Mouse (Mus musculus): ENCODE measurements at regions not wholly inside any gene's neighbourhood (a gene's known extent, or its start where the extent isn't known, plus 50 kb on each side); places are given as distances from the start of the nearest gene placed in this dataset.
"Not testable (repeated sequence)": the region's sequence is repeated elsewhere in the genome, so short reads cannot be mapped to it uniquely, and the experiment has no call there.

DNA sequence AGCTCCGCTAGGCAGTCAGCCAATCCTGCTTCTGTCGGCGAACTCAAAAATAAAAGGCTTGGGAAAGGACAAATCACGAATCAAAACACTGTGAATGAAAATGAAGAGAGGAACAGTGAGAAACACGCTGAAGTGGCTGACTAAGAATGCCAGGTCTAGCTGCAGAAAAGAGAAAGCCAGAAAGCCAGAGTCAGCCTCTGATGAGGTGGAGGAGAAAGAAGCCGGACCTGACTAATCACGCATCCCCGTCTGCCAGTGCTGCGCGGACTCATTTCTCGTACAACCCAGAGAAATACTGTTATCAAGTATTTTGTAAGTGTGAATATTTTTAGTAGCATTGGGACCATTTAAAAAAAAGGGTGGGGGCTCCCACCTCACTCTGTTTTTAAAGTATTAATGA, 201.6 kb downstream of the Wdr20rt start:
- Histone ChIP-seq H3K4me2 (no peak overlapping the region), H3K4me3 (replicated peaks) (no peak overlapping the region), H3K4me1 (no peaks in the 10 kb centered on the region), H3K36me3 (replicated peaks) (no peaks in the 10 kb centered on the region), H3K27me3 (no peaks in the 10 kb centered on the region), H3K27ac (no peak overlapping the region), H3K9me3 (no peaks in the 10 kb centered on the region), H3K9ac (no peak overlapping the region)
- ATAC-seq (ENCODE audit: low FRiP score): no peak
- WGBS: 82% methylated on average over 11 of the region's 11 CpGs

- Histone ChIP-seq H3K4me1 (no peaks in the 10 kb centered on the region), H3K9me3 (no peaks in the 10 kb centered on the region), H3K9ac (no peak overlapping the region), H3K27me3 (no peaks in the 10 kb centered on the region), H3K4me2 (peak overlapping the region; percentile 27; the same call in 1 of the 2 replicates), H3K4me3 (replicated peaks) (no peak overlapping the region), H3K36me3 (replicated peaks) (no peaks in the 10 kb centered on the region), H3K27ac (no peak overlapping the region)
- 52% methylated on average over 23 of the region's 23 CpGs for WGBS
- ATAC-seq (ENCODE audit: low FRiP score): peak; percentile 23; the same call in 1 of the 2 replicates
Measured at GRCm38 (mm10) chr12:65428214-65428981, 203.1 kb downstream of the Wdr20rt start.

- Histone ChIP-seq H3K27ac (no peak overlapping the region), H3K9ac (no peak overlapping the region), H3K9me3 (no peaks in the 10 kb centered on the region), H3K4me3 (replicated peaks) (no peak overlapping the region), H3K4me2 (no peak overlapping the region), H3K4me1 (no peaks in the 10 kb centered on the region), H3K36me3 (replicated peaks) (no peaks in the 10 kb centered on the region), H3K27me3 (no peaks in the 10 kb centered on the region)
- 82% methylated on average over 4 of the region's 4 CpGs for WGBS
- no peak for ATAC-seq (ENCODE audit: low FRiP score)
Measured at GRCm38 (mm10) chr12:65450845-65451244, 225.5 kb downstream of the Wdr20rt start.

DNA sequence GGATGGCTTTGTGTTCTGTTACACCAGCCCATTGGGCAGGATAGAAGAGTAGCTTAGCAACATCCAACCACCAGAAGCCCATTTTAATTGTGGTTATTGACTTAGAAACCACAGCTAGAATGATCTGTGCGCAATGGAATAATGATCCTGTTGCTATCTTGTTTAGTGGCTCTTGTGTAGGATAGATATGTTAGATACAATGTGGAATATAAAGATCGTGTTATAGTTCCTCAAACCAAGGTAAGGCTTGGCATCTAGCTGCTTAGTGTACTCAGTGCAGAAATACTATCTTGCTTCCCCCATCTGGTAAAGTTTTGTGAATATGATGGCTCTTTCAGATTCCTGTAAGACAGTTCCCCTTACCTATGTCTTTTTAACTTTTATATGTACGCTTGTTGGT, 230.4 kb downstream of the Wdr20rt start:
- no peaks in the 10 kb centered on the region for H3K9me3 ChIP-seq
- H3K4me1 ChIP-seq: no peaks in the 10 kb centered on the region
- no peaks in the 10 kb centered on the region for H3K27me3 ChIP-seq
- ATAC-seq (ENCODE audit: low FRiP score): no peak
- WGBS: 94% methylated on average over 3 of the region's 3 CpGs
- no peak overlapping the region for H3K27ac ChIP-seq
- no peak overlapping the region for H3K4me3 ChIP-seq (replicated peaks)
- H3K9ac ChIP-seq: no peak overlapping the region
- no peaks in the 10 kb centered on the region for H3K36me3 ChIP-seq (replicated peaks)
- H3K4me2 ChIP-seq: no peak overlapping the region

DNA sequence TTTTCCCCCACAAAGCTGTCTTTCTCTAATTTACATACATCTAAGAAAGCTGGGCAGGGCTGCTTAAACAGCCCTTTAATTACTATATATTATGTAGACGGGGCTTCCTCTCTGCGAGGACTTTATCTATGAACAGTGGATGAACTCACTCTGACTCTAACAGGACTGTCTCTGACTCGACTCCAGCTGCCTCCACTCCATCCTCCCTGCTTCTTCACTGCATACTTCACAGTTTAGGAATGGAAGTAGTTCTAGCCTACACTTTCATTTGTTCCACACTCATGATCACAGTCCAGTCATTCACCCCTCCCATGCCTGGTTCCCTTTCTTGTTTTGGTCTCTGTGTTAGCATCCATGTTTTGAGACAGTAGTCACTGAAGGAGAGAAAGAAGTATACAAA, 231.6 kb downstream of the Wdr20rt start:
- ATAC-seq (ENCODE audit: low FRiP score): no peak
- Histone ChIP-seq H3K4me1 (no peaks in the 10 kb centered on the region), H3K9me3 (no peaks in the 10 kb centered on the region), H3K27me3 (no peaks in the 10 kb centered on the region), H3K36me3 (replicated peaks) (no peaks in the 10 kb centered on the region), H3K4me2 (no peak overlapping the region), H3K9ac (no peak overlapping the region), H3K4me3 (replicated peaks) (no peak overlapping the region), H3K27ac (no peak overlapping the region)
- WGBS: 73% methylated on average over 3 of the region's 3 CpGs

- Histone ChIP-seq H3K4me2 (no peak overlapping the region), H3K9me3 (no peaks in the 10 kb centered on the region), H3K36me3 (replicated peaks) (no peaks in the 10 kb centered on the region), H3K4me3 (replicated peaks) (no peak overlapping the region), H3K4me1 (no peaks in the 10 kb centered on the region), H3K9ac (no peak overlapping the region), H3K27me3 (no peaks in the 10 kb centered on the region), H3K27ac (no peak overlapping the region)
- no peak for ATAC-seq (ENCODE audit: low FRiP score)
- 77% methylated on average over 2 of the region's 2 CpGs for WGBS
Measured at GRCm38 (mm10) chr12:65464246-65464645, 238.9 kb downstream of the Wdr20rt start.

GRCm38 (mm10) chr12:65478674-65479073, 253.4 kb downstream of the Wdr20rt start:
- H3K27ac ChIP-seq; H3K4me2 ChIP-seq; ATAC-seq (ENCODE audit: low FRiP score); H3K9ac ChIP-seq; H3K4me3 ChIP-seq (replicated peaks); H3K9me3 ChIP-seq; H3K36me3 ChIP-seq (replicated peaks); H3K27me3 ChIP-seq; H3K4me1 ChIP-seq: not testable (repeated sequence)
- whole genome bisulfite sequencing: 49% methylated on average over 9 of the region's 9 CpGs

DNA sequence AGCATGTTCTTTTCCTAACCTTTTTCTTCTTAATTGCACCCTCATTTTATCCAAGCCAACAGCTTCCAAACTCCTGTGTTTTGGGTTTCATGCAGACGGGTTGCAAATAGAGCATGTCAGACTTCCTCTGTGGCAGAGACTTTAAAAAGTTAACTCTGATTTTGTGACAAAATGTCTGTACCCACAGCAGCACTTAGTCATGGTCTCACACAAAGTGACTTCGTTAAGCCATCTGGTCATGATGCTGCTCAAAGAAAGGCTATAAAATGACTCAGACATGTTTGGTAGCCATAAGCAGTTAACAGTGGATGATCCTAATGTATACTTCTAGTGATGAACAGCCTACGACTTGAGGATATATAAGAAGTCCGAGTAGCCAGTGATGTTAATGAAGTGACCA, 255.5 kb downstream of the Wdr20rt start:
- Histone ChIP-seq H3K27me3 (no peaks in the 10 kb centered on the region), H3K4me3 (replicated peaks) (no peak overlapping the region), H3K9ac (no peak overlapping the region), H3K9me3 (no peaks in the 10 kb centered on the region), H3K27ac (no peak overlapping the region), H3K4me1 (no peaks in the 10 kb centered on the region), H3K36me3 (replicated peaks) (no peaks in the 10 kb centered on the region), H3K4me2 (no peak overlapping the region)
- ATAC-seq (ENCODE audit: low FRiP score): no peak
- 80% methylated on average over 4 of the region's 4 CpGs for WGBS

DNA sequence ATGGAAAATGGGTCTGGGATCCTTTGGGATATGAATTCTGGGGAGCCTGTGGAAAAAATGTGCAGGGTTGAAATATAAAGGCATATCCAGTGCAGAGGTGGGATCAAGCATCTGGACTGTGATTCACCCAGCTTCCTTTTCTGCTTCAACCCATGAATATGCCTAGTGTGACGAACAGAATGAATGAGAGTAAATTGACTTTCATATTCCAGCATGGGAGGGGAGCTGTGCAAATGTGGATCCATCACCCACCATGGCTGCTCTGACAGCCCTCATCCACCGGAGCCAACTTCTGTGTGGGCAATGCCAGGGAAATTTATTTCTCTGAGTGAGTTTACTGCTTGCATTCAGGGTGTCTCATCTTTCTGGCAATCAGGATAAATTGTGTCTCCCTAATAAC, 265.8 kb downstream of the Wdr20rt start:
- Histone ChIP-seq H3K27me3 (no peaks in the 10 kb centered on the region), H3K4me2 (no peak overlapping the region), H3K27ac (no peak overlapping the region), H3K9me3 (peaks cover 7% of the 10 kb centered on the region; the same call in 1 of the 2 replicates), H3K4me3 (replicated peaks) (no peak overlapping the region), H3K9ac (no peak overlapping the region), H3K36me3 (replicated peaks) (no peaks in the 10 kb centered on the region), H3K4me1 (no peaks in the 10 kb centered on the region)
- WGBS: 76% methylated on average over 2 of the region's 2 CpGs
- no peak for ATAC-seq (ENCODE audit: low FRiP score)

DNA sequence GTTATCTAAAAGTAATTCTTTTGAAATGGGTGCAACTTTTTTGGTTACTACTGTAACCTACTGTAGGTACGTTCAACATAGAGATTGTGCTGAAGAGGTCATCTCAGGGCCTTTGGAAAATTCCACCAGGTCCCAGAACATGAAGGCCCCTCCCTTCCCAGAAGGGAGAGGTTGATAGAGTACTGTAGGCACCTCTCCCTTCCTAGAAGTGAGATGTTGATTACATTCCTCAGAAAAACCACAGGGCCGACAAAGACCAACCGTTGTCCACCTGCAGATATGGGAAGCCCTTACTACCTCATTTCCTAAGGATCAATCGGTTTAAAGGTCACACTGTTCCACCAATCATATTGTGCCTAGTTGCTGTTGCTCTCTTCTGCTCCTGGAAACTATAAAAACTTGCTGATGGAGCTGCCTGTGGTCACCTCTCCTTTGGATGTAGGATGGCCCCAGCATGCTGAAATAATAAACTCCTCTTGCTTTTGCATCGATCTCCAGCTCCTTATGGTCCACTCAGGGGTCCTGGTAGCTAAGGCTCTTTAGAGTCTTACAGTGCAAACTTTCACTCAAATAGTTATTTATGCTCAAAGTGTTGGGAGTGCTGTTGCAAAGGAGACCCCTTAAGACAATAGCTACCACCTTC, 269.2 kb downstream of the Wdr20rt start:
- H3K36me3 ChIP-seq (replicated peaks): no peaks in the 10 kb centered on the region

GRCm38 (mm10) chr12:65496613-65497012, 271.3 kb downstream of the Wdr20rt start:
- no peaks in the 10 kb centered on the region for H3K36me3 ChIP-seq (replicated peaks)
- no peaks in the 10 kb centered on the region for H3K4me1 ChIP-seq
- no peak overlapping the region for H3K4me2 ChIP-seq
- WGBS: 79% methylated on average over 6 of the region's 6 CpGs
- no peak overlapping the region for H3K27ac ChIP-seq
- ATAC-seq (ENCODE audit: low FRiP score): no peak
- H3K27me3 ChIP-seq: no peaks in the 10 kb centered on the region
- peaks cover 7% of the 10 kb centered on the region; the same call in 1 of the 2 replicates for H3K9me3 ChIP-seq
- no peak overlapping the region for H3K9ac ChIP-seq
- no peak overlapping the region for H3K4me3 ChIP-seq (replicated peaks)

More for the DNA sequence above, 269.2 kb downstream of the Wdr20rt start:
- Histone ChIP-seq H3K4me1 (no peaks in the 10 kb centered on the region), H3K4me3 (replicated peaks) (no peak overlapping the region), H3K27me3 (no peaks in the 10 kb centered on the region), H3K4me2 (no peak overlapping the region), H3K27ac (no peak overlapping the region), H3K9ac (no peak overlapping the region), H3K9me3 (peaks cover 7% of the 10 kb centered on the region; the same call in 1 of the 2 replicates)
- no peak for ATAC-seq (ENCODE audit: low FRiP score)
- 92% methylated on average over 5 of the region's 5 CpGs for WGBS

- H3K27me3 ChIP-seq: no peaks in the 10 kb centered on the region
- H3K4me1 ChIP-seq: no peaks in the 10 kb centered on the region
- H3K9me3 ChIP-seq: peaks cover 7% of the 10 kb centered on the region; the same call in 1 of the 2 replicates
- WGBS: 82% methylated on average over 6 of the region's 6 CpGs
- H3K27ac ChIP-seq: no peak overlapping the region
- H3K9ac ChIP-seq: no peak overlapping the region
- H3K36me3 ChIP-seq (replicated peaks): no peaks in the 10 kb centered on the region
- no peak overlapping the region for H3K4me3 ChIP-seq (replicated peaks)
- no peak overlapping the region for H3K4me2 ChIP-seq
- no peak for ATAC-seq (ENCODE audit: low FRiP score)
Measured at GRCm38 (mm10) chr12:65497602-65498001, 272.3 kb downstream of the Wdr20rt start.

- ATAC-seq (ENCODE audit: low FRiP score): no peak
- no peak overlapping the region for H3K9ac ChIP-seq
Measured at GRCm38 (mm10) chr12:65501459-65501858, 276.1 kb downstream of the Wdr20rt start.

More at GRCm38 (mm10) chr12:65501459-65501858, 276.1 kb downstream of the Wdr20rt start:
- Histone ChIP-seq H3K4me2 (no peak overlapping the region), H3K4me1 (no peaks in the 10 kb centered on the region), H3K27ac (no peak overlapping the region), H3K9me3 (no peaks in the 10 kb centered on the region), H3K27me3 (no peaks in the 10 kb centered on the region), H3K4me3 (replicated peaks) (no peak overlapping the region), H3K36me3 (replicated peaks) (no peaks in the 10 kb centered on the region)
- 63% methylated on average over 2 of the region's 2 CpGs for WGBS

Measured in forebrain, embryonic 12.5 days (tissue).